Mouse (Mus musculus) layer of hippocampus, postnatal 10 days (tissue): ENCODE measurements at regions not wholly inside any gene's neighbourhood (a gene's known extent, or its start where the extent isn't known, plus 50 kb on each side); places are given as distances from the start of the nearest gene placed in this dataset.

ENCODE experiments used
- DNase-seq, 2 experiments: peaks; one replicate each; pipeline ENCODE4 v3.0.0; 2021; ENCODE audit warnings: low spot score in 2 of 2

DNA sequence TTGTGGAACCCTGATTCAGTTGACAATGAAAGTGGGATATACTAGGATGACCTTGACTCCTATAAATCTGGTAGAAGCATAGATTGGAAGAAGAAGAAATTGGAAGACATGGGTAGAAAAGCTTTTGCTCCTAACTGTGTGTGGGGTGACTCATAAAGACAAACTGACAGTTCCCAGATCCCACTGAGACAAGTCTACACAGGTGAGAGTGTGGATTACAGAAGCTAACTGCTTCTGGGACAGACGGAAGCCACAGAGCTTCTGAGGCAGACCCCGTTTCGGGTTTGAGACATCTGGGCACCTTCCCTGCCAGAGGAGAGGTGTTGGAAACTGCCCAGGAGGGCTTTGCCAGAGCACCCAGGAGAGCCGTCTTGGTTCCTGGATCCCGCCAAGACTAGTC, 204.7 kb upstream of the Fam98a start:
- DNase-seq, result no peak

- no peak for DNase-seq
Observed at GRCm38 (mm10) chr17:75716458-75716857, 164.7 kb upstream of the Fam98a start.

DNA sequence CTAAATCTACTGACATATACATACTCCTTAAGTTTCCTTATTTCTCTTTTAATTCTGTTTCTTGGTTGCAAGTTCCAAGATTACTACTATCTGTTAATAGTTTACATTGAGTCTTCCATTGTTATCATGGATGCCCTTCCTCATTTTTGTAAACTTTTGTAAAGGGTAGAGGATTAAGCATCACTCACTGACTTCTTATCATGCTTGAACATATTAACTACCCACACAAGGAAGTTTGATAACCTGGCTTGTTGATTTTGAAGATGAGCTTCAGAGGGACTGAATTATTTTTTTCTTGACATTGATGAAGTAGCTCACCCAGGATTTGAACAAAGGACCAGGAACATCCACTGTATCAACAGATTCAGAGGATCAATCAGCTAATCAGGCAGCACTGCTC, 162.8 kb upstream of the Fam98a start:
- no peak for DNase-seq

DNA sequence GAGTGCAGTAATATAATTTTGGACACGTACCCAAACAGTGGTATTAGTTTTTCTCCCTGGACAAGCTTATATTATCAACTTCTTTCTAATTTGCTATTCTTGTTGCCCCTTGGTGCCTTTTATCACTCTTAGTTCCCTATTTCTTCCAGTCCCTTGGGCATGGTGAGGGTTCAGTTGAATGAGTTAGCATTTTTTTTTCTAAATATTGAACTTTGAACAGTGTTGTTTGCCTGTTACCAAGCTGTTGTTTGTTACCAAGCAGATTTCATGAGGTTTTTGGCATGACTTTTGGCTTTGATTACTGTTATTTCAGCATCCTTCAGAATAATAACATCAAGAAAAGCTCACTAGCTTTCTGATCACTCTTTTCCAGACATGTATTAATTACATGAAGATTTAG, 162.3 kb upstream of the Fam98a start:
- DNase-seq, result no peak

DNA sequence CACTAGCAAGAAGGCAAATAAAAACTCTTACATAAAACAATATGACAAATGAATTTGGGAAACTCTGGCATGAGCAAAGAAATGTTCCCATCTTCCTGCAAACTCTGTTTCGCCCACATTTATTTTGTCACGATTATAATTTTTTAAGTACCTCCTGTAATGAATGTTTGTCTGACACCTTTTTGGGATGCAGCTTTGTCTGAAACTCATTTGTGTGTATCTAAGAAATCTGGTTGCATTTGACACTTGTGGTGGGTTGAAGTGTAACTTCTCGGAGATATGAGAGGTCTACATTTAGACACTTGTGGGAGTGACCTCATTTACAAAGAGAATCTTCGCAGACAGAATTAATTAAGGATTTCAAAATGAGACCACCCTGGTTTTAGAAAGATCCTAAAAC, 155.9 kb upstream of the Fam98a start:
- no peak for DNase-seq

DNA sequence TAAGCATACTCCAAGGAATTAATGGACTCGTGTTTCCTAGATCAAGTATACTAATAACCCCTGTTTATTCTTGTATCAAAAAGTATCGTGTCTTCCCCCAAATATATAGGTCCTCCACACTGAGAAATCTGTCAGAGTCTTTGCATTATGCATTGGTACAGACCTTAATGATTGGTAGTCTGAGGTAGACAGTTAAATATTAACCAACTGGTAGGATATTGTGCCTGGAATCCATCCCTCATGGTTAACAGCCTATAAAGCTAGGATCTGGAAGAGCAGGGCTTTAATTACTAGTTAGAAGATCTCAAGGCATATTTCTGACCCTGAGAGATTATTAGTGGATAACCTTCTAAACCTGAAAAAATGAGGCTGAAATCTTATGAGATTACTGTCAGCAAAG, 153.6 kb upstream of the Fam98a start:
- no peak for DNase-seq

GRCm38 (mm10) chr17:75703865-75704264, 152.1 kb upstream of the Fam98a start:
- no peak for DNase-seq

DNA sequence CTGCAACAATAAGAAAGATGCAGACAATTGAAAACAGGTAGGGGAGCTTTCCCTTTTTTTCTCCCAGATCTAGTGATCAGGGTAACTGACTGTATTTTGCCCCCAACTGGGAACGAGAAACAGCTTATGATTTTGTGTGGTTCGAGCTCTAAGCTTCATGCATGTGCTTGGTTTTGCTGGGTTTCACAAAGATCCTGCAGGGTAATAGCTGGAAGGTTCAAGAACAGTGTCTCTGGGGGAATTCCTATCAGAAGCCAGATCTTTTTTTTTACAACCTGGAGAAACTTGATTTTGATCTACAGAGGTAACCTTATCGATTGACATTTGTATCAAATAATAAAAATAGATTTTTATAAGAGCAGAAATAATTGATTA, 145.0 kb upstream of the Fam98a start:
- no peak for DNase-seq

DNA sequence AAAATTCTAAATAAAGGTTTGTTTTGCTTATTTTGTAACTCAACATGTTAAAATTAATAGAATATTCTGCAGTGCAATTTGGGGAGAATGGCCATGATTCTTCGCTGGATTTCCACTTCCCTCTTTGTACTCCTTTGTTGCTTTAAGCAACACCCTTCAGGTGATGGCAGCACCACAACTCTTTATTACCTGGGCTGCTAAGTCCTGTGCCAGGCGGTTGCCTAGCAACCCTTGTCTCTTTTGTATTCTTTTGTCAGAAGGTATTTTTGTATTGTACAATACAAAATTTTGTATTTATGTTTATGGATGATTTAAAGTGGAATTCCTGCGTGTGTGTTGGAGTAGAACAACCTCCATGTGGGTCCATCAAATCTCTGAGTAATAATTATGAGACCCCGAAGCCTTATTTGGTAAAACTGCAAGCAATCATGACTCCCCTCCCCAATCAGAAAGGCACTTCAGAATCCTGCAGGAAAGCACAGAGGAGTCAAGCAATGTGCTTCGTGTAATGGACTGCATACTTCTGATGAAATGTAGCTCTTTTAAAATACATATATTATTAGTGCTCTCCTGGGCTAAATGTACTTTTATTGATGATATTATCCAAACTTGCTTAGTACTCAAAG, 144.5 kb upstream of the Fam98a start:
- DNase-seq, result no peak

GRCm38 (mm10) chr17:75685927-75686326, 134.2 kb upstream of the Fam98a start:
- DNase-seq, result no peak

DNA sequence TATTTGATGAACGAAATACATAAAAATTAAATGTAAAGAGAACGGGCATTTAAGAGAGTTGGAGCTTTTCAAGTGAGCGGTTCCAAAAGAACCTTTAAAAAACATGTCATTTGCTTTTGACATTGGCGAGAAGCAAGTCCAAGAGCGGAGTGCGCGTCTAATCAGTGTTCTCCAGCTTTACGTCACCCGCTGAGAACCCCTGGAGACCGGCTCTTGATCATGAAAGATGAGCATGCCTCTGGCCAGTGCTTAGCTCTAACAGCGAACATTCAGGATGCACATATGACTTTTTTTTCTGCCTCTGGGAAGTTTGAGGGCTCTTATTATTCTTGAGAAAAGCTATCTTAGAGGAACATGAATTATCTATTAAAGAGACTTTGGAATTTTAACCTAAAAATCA, 95.2 kb upstream of the Fam98a start:
- DNase-seq, result no peak

- no peak for DNase-seq
Observed at GRCm38 (mm10) chr17:75644698-75645097, 93.0 kb upstream of the Fam98a start.

DNA sequence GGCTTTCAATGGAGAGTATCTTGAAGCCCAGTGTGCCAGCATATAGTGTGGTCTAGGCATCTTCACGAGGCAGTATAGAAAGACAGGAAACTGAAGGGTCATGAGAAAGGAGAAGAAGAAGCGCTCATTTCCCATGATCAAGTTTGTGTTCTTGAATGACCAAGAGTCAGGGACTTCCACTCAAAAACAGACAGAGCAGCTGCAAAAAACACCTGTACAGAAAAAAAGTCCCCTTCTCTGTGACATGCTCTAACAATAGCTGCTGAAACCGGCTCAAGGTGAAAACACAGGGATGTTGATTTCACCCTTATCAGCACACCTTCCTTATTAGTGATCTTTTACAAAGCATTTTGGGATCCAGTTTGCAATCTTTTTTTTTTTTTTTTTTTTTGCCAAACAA, 90.6 kb upstream of the Fam98a start:
- DNase-seq, result no peak

DNA sequence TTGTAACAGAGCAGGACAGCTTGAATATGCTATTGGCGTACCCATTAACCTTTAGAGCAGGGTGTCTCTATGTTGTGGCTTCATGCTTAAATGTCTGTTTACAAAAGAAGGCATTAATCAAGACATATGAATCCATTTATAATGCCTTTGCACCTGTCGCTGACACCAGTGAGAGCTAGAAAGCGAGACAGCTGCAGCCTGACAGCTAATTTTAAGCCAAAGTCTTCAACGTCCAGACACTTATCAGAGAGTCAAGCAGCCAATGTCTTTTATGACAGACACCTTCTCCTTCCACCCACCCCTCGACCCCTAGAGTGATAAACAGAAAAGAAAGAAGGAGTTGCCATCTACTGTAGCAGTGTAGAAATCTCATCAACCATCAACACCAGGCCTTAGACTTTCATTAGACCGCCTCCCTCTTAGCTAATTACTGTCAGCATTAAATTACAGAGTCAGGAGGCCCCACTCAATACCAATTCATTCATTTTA, 89.3 kb upstream of the Fam98a start:
- DNase-seq, result no peak

- no peak for DNase-seq
Observed at GRCm38 (mm10) chr17:75640575-75640974, 88.8 kb upstream of the Fam98a start.

GRCm38 (mm10) chr17:75629857-75630256, 78.1 kb upstream of the Fam98a start:
- DNase-seq, result peak in 1 of 2 experiments; percentile 38

- peak in 1 of 2 experiments; percentile 16 for DNase-seq
Observed at GRCm38 (mm10) chr17:75619472-75619871, 67.7 kb upstream of the Fam98a start.

- DNase-seq, result no peak
Observed at GRCm38 (mm10) chr17:75618514-75618913, 66.8 kb upstream of the Fam98a start.

- peak in 1 of 2 experiments; percentile 17 for DNase-seq
Observed at GRCm38 (mm10) chr17:75617280-75617679, 65.5 kb upstream of the Fam98a start.

DNA sequence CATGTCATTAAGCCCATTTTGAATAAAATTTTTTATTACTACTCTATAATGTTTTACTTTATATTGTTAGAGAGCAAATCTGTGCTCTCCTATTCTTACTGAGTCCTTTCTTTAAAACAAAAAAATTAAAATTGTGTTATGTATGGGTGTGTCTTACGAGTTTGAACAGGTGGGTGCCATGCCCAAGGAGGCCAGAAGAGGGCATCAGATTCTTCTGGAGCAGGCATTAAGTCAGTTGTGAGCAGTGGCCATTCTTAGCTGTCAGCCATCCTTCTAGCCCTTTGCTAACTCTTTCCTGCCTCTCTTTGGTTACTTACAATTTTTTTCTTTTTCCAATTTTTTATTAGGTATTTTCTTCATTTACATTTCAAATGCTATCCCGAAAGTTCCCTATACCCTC, 63.6 kb upstream of the Fam98a start:
- DNase-seq, result peak; percentile 8 to 27

GRCm38 (mm10) chr17:75603417-75604086, 51.8 kb upstream of the Fam98a start:
- DNase-seq, result no peak
